Mouse (Mus musculus) embryonic facial prominence, embryonic 11.5 days (tissue): Measurements from ENCODE around the gene Mtg2. TPM values are rescaled to one million over a fixed set of nuclear protein-coding genes. Genes with fewer than 3 reads are reported as not detected.
A peak's percentile ranks its signal among the peaks of the same experiment; 100 is the strongest.

Source experiments
- ATAC-seq: fragments of 200-750 bp; cut with Nextera tagmentation; replicated peaks from 2 replicates; pipeline ENCODE4 v1.8.0; 2017; ENCODE audit warnings: low read depth; ENCODE audit not compliant: insufficient number of reproducible peaks, low FRiP score, low TSS enrichment
- DNase-seq: peaks from one replicate; pipeline ENCODE4 v3.0.0-alpha.2; 2015; ENCODE audit warnings: low spot score
- H3K27ac ChIP-seq: fragments of 300-500 bp; sonication (generic); replicated peaks from 2 replicates; pipeline ENCODE4 v1.5.1; 2014; ENCODE audit warnings: mild to moderate bottlenecking, low read depth, low read length, control low read depth
- H3K27me3 ChIP-seq: fragments of 300-500 bp; sonication (generic); 2 replicates; pipeline ENCODE4 v1.6.1; 2014; ENCODE audit warnings: mild to moderate bottlenecking, low read length, moderate library complexity, mixed read lengths; ENCODE audit not compliant: control insufficient read depth, insufficient read depth
- H3K36me3 ChIP-seq: fragments of 300-500 bp; sonication (generic); replicated peaks from 2 replicates; pipeline ENCODE4 v1.6.1; 2014; ENCODE audit warnings: low read depth, mild to moderate bottlenecking, low read length, moderate library complexity, mixed read lengths; ENCODE audit not compliant: control insufficient read depth, insufficient read depth
- H3K4me1 ChIP-seq: fragments of 300-500 bp; sonication (generic); 2 replicates; pipeline ENCODE4 v1.6.1; 2014; ENCODE audit warnings: low read length, mixed read lengths; ENCODE audit not compliant: control insufficient read depth, insufficient read depth
- H3K4me2 ChIP-seq: fragments of 300-500 bp; sonication (generic); 2 replicates; pipeline ENCODE4 v1.6.1; 2014; ENCODE audit warnings: low read depth, mild to moderate bottlenecking, control low read depth, low read length, moderate library complexity
- H3K4me3 ChIP-seq: fragments of 300-500 bp; sonication (generic); 2 replicates; pipeline ENCODE4 v1.5.1; 2014; ENCODE audit warnings: low read depth, low read length, control low read depth
- H3K9ac ChIP-seq: fragments of 300-500 bp; sonication (generic); replicated peaks from 2 replicates; pipeline ENCODE4 v1.6.1; 2014; ENCODE audit warnings: mild to moderate bottlenecking, control low read depth, low read length
- H3K9me3 ChIP-seq: fragments of 300-500 bp; sonication (generic); replicated peaks from 2 replicates; pipeline ENCODE4 v1.6.1; 2016; ENCODE audit warnings: mild to moderate bottlenecking, low read length, inconsistent platforms, mixed read lengths; ENCODE audit not compliant: control insufficient read depth
- WGBS: fragments of 180-500 bp; shearing (Covaris S2); extraction: QIAGEN DNeasy Blood & Tissue Kit; methylation state at CpG from one replicate; pipeline ENCODE4 v1.1.7; 2014; 5-methylcytosine and 5-hydroxymethylcytosine counted together
- polyA plus RNA-seq: library from polyadenylated mRNA; unstranded; fragments of >200 nt; fragmentation: Nextera tagmentation; extraction: Ambion mirVana; gene quantifications from 2 replicates; pipeline ENCODE4 v1.2.1, GENCODE M21; 2014

Mtg2 gene
- polyA plus RNA-seq, 1 experiment from 2014 or later, result 25.5 TPM

- Histone ChIP-seq H3K27me3 (no peaks in the 10 kb centered on the region), H3K36me3 (no peaks in the 10 kb centered on the region), H3K9ac (no peak overlapping the region), H3K4me2 (no peak overlapping the region), H3K4me3 (no peak overlapping the region), H3K4me1 (peaks cover 3% of the 10 kb centered on the region), H3K9me3 (no peaks in the 10 kb centered on the region), H3K27ac (no peak overlapping the region)
- no peak for DNase-seq
- 63% methylated on average over 17 of the region's 17 CpGs for WGBS
- ATAC-seq, result no peak
Observed at GRCm38 (mm10) chr2:180113909-180114890, 43.8 kb downstream of the Mtg2 start.

GRCm38 (mm10) chr2:180115279-180115678 is 44.9 kb downstream of the Mtg2 start:
- Histone ChIP-seq H3K4me2 (no peak overlapping the region), H3K36me3 (no peaks in the 10 kb centered on the region), H3K27me3 (no peaks in the 10 kb centered on the region), H3K9me3 (no peaks in the 10 kb centered on the region), H3K4me1 (peaks cover 3% of the 10 kb centered on the region), H3K9ac (no peak overlapping the region), H3K27ac (no peak overlapping the region), H3K4me3 (no peak overlapping the region)
- no peak for DNase-seq
- 48% methylated on average over 6 of the region's 6 CpGs for WGBS
- no peak for ATAC-seq

- Histone ChIP-seq H3K27ac (no peak overlapping the region), H3K4me2 (no peak overlapping the region), H3K4me1 (peaks cover 3% of the 10 kb centered on the region), H3K4me3 (no peak overlapping the region), H3K9ac (no peak overlapping the region), H3K27me3 (no peaks in the 10 kb centered on the region), H3K36me3 (no peaks in the 10 kb centered on the region), H3K9me3 (no peaks in the 10 kb centered on the region)
- WGBS, result 75% methylated on average over 10 of the region's 10 CpGs
- ATAC-seq, result no peak
- no peak for DNase-seq
Observed at GRCm38 (mm10) chr2:180116081-180116493, 45.7 kb downstream of the Mtg2 start.

GRCm38 (mm10) chr2:180116741-180117484 is 46.5 kb downstream of the Mtg2 start:
- no peak overlapping the region for H3K9ac ChIP-seq

GRCm38 (mm10) chr2:180117485-180118194 is 47.3 kb downstream of the Mtg2 start:
- Histone ChIP-seq H3K27me3 (no peaks in the 10 kb centered on the region), H3K4me3 (no peak overlapping the region), H3K27ac (no peak overlapping the region; the same call in 1 of the 2 replicates), H3K4me2 (peak overlapping the region; percentile 2; the same call in 1 of the 2 replicates), H3K4me1 (peaks cover 3% of the 10 kb centered on the region), H3K9ac (no peak overlapping the region; the same call in 1 of the 2 replicates), H3K36me3 (no peaks in the 10 kb centered on the region), H3K9me3 (no peaks in the 10 kb centered on the region)
- ATAC-seq (peak; percentile 22; the same call in 1 of the 2 replicates), DNase-seq (peak; percentile 70)
- 9% methylated on average over 13 of the region's 13 CpGs for WGBS

More at GRCm38 (mm10) chr2:180116741-180117484, 46.5 kb downstream of the Mtg2 start:
- no peak overlapping the region for H3K27ac ChIP-seq
- no peak for DNase-seq
- H3K36me3 ChIP-seq, result no peaks in the 10 kb centered on the region
- no peak overlapping the region for H3K4me3 ChIP-seq
- H3K4me1 ChIP-seq, result peaks cover 3% of the 10 kb centered on the region
- no peaks in the 10 kb centered on the region for H3K9me3 ChIP-seq
- H3K27me3 ChIP-seq, result no peaks in the 10 kb centered on the region
- H3K4me2 ChIP-seq, result no peak overlapping the region
- 75% methylated on average over 8 of the region's 8 CpGs for WGBS
- ATAC-seq, result no peak

- peak; percentile 98 for ATAC-seq
- H3K27ac ChIP-seq, result no peak within 1 kb of the TSS
- 0% methylated on average over 55 of the region's 55 CpGs for WGBS
- peak within 1 kb of the TSS; percentile 82 for H3K9ac ChIP-seq
- H3K9me3 ChIP-seq, result no peaks in the 10 kb centered on the region
- peak within 1 kb of the TSS; percentile 78 for H3K4me3 ChIP-seq
- H3K27me3 ChIP-seq, result no peaks in the 10 kb centered on the region
- H3K4me1 ChIP-seq, result peaks cover 3% of the 10 kb centered on the region
- peak within 1 kb of the TSS; percentile 83 for H3K4me2 ChIP-seq
- peak; percentile 97 for DNase-seq
- no peaks in the 10 kb centered on the region for H3K36me3 ChIP-seq
Observed at GRCm38 (mm10) chr2:180118661-180119438, 48.5 kb downstream of the Mtg2 start, which contains the start of gene Osbpl2. Gene Osbpl2, plus strand, starts transcription at chr2:180119306.
